Mouse (Mus musculus) frontal cortex, postnatal 36 days (tissue): ENCODE results near the gene Crybg1.
A peak's percentile ranks its signal among the peaks of the same experiment; 100 is the strongest.

Experiments used
- DNase-seq, 2 experiments: peaks; one replicate each; pipeline ENCODE4 v3.0.0; 2022; ENCODE audit warnings: low spot score in 2 of 2

The Crybg1 gene

GRCm38 (mm10) chr10:44091757-44092156 lies 56.9 kb downstream of the Crybg1 start:
- DNase-seq: no peak

- no peak for DNase-seq
These were observed 68.3 kb downstream of the Crybg1 start for GRCm38 (mm10) chr10:44080351-44080750.

DNA sequence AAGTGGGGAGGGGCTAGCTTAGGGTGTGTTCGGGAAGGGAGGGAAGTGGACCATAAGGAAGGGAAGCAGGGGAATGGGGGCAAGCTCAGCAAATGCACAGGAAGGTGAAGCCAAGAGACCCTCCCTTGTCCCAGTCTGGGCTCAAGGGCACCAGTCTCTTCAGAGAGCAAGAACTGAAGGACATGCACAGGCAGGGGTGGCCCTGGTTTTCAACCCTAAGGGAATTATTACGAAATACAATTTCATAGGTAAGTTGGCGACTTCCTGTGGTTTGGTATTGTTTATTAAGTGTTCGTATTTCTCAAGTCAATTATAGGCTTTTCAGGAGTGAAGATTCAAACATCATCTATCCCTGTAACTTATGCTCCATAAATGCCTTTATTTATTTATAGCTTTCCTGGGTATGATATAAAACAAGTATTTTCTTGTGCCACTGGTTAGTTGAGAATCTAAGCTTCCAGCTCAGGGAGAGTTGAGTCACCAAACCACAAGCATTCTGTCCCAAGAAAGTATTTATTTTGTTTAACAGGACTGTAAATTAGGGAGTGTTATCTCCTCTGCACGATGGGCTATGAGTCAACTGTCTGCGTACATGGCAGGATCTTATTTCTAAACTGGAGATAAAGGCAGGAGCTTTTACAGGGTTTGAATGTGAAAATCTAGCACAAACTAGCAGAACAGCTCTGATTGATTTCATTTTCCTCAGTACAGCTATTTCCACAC lies 69.7 kb downstream of the Crybg1 start:
- peak in 1 of 2 experiments; percentile 16 for DNase-seq

DNA sequence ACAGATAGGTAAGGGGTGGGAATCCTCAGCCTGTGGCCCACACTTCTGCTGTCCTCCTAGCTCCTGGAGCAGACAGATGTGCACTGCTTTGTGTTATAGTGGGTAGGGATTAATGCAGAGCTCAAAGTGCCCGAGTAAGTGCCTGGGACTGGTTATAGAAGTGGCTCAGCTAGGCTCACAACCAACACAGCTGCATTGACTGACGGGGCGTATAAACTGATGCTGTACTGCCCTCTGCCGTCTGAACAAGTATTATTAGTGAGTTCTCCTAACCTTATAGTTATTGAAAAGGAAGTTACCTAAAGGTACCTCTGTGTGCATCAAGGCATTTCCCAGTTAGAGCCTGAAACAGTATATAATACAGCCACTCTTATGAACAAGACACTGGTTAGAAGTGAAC lies 77.6 kb downstream of the Crybg1 start:
- peak; percentile 34 to 66 for DNase-seq

GRCm38 (mm10) chr10:44069131-44069530 lies 79.5 kb downstream of the Crybg1 start:
- no peak for DNase-seq

DNA sequence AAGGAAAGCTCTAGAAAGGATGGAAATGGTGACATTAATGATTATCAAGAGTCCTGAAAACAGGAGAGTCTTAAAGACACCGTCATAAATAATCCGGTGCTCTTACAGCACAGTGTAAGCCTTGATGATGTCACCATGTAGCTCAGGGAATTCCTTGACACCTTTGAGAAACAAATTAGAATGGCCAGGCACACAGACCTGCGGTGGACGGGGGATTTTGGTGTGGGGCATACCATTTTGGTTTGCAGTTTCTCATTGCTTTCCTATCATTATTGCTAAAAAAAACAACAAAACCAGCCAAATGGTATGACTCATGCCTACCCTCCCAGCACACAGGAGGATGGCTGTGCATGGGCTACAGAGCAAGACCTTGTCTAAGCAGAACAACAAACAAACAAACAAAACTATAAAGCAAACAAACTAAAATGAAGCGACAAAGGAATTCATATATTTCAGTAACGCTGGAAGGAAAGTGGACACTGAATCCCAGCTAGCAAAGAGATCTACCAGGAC lies 82.7 kb downstream of the Crybg1 start:
- DNase-seq: no peak

DNA sequence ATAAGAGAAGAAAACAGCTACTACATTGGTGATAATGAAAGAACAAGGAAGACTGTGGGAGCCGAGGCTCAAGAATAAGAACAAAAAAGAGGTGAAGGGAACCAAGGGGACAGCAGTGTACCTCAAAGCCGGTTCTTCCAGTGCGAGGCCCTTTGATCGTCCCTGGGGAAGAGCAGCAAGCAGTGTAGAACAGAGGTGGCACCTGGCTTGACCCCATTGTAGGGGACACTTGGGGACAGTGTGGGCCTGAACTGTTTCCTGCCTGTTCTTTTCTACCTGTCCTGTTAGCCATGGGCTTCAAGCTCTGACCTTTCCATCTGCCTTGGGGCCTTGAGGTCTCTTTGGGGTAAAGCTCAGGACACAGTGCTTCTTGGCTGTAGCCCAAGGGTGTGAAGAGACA lies 85.7 kb downstream of the Crybg1 start:
- no peak for DNase-seq

DNA sequence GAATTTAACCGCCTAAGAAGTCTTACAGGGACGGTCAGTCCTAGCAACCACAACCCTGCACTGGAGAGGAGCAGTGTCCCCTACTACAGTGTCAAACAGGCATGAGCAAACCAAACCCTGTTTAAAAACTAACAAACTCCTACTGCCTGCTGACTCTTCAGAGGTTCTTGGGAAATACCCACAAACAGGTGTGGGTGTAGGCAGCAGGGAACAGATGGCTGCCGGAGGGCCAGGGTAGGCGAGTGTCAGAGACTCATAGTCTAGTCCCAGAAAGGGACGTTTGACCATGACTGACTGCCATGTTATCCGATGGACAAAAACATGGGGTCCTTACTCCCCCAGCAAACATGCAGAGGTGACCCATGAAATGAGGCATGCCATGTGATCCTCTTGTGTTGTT lies 97.7 kb downstream of the Crybg1 start:
- peak; percentile 17 to 41 for DNase-seq

DNA sequence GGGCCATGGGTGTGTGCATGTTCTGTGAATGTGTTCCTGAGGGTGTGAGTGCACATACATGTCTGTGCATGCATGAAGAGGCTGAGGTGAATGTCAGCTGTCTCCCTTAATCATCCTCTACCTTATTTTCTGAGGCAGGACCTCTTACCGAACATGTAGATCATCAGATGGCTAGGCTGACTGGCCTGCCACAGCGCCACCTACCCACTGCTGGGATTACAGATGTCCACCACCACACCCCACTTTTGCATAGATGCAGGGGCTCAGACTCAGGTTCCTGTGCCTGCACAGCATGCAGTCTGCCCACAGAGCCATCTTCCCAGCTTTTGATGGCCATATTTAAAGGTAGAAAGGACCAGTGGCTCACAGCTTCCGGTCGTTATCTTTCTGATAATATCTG lies 103.9 kb downstream of the Crybg1 start:
- no peak for DNase-seq

GRCm38 (mm10) chr10:44043630-44044029 lies 105.0 kb downstream of the Crybg1 start:
- no peak for DNase-seq

GRCm38 (mm10) chr10:44039185-44039584 lies 109.5 kb downstream of the Crybg1 start:
- DNase-seq: no peak

DNA sequence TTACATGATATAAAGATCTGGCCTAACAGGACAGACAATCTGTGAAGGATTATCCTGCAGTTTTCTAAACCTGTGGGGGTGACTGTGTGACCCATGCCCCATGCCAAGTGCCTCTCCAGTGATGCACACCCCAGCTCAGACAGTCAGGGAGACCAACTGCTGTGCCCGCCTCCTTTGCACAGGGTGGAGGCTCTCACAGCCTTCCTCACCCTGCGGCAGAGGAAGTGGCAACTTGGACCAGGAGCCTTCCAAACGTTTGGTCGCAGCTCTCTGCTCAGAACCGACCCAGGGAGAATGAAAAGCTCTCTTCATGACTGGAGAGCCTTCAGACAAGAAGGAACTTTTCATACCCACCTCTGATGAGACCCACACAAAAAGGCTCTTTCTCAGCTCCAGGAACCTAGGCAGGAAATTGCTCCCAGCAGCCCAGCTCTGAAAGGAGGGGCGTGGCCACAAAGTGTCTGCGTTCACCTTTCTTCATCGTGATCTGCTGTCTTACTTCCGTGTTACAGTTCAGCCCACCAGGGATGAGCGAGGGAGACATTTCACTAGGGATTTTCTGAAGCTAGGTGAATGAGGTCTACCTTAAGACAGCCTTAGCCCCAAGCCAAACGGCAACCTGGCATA lies 110.6 kb downstream of the Crybg1 start:
- no peak for DNase-seq

DNA sequence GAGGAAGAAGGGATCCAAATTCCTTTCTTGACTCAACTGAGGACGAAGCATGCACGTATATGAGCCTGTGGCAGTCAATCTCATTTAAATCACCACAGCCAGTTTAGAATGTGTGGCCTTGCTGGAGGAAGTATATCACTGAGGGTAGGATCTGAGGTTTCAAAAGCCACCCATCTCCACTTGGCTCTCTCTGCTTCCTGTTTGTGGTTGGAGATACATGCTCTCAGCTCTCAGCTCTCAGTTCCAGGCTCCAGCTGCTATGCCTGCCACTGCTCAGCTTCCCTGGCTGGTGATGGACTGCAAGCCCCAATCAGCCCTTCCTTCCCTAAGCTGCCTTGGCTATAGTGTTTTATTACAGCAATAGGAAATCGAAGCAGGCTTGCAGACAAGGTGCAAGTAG lies 119.1 kb downstream of the Crybg1 start:
- no peak for DNase-seq

GRCm38 (mm10) chr10:44027226-44027625 lies 121.4 kb downstream of the Crybg1 start:
- no peak for DNase-seq

DNA sequence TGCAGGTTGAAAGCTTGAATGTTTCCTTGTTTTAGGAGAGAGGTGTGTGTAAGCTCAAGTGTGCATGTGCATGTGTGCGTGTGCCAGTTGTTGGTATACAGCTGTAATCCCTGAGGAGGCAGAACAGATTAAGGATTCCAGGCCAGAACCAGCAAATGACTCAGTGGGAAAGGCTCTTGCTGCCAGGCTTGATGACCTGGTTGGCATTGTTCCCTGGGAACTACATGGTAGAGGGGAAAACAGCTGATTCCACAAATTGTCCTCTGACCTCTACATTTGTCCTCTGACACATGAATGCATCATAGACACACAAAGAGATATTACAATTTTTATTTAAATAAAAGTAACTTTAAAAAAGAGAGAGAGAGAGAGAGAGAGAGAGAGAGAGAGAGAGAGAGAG lies 122.5 kb downstream of the Crybg1 start:
- no peak for DNase-seq

DNA sequence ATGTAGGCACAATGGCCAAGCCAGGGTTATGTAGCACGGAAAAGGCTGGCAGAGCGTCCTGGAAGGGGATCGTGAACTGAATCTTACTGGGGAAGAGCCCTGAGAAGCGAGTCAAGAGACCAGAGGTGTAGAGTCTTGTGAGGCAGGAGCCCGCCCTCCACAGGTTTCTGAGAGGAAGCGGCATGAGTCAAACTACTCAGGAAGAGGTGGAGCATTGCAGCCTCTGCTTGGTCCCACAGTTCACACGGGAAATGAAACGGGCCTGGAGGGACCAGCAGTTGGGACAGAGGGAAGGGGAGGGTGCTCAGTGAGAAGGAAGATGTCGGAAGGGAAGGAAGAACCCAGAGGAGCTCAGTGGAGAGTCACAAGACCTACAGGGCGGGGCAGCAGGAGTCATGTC lies 123.9 kb downstream of the Crybg1 start:
- DNase-seq: no peak

- DNase-seq: no peak
These were observed 128.5 kb downstream of the Crybg1 start for GRCm38 (mm10) chr10:44020141-44020540.

GRCm38 (mm10) chr10:44018562-44018961 lies 130.1 kb downstream of the Crybg1 start:
- no peak for DNase-seq

- no peak for DNase-seq
These were observed 133.0 kb downstream of the Crybg1 start for GRCm38 (mm10) chr10:44015631-44016030.

GRCm38 (mm10) chr10:44013885-44014284 lies 134.8 kb downstream of the Crybg1 start:
- DNase-seq: no peak

GRCm38 (mm10) chr10:44011408-44011807 lies 137.2 kb downstream of the Crybg1 start:
- no peak for DNase-seq

- DNase-seq: no peak
These were observed 139.8 kb downstream of the Crybg1 start for GRCm38 (mm10) chr10:44008808-44009207.

- no peak for DNase-seq
These were observed 141.8 kb downstream of the Crybg1 start for GRCm38 (mm10) chr10:44006815-44007214.
